ENCODE assay signal across 7 mouse cellular contexts in genomic region chr14:118855141-118855800, GRCm38 (mm10).
A peak's percentile ranks its signal among the peaks of the same experiment; 100 is the strongest.
DNase-seq lines count a peak whose midpoint lies in the region; TF ChIP-seq lines count a peak whose summit lies in the region.

No protein-coding gene starts in this region.

- H3K27me3 ChIP-seq in hindbrain, embryonic 10.5 days (ENCODE audit: insufficient read depth, poor library complexity, severe bottlenecking): peaks cover 55% of the 10 kb centered on the region
- H3K27me3 ChIP-seq in thymus, adult 2 months (ENCODE audit: control insufficient read depth, insufficient read depth, low read length): no peaks in the 10 kb centered on the region

- TF ChIP-seq CTCF in cortical plate, adult 2 months (IDR thresholded peaks at IDR 0.05; ENCODE audit: extremely low read depth, insufficient read depth, low read length): no peak
- peak; percentile 73; the same call in 1 of the 2 replicates for TF ChIP-seq CTCF in thymus, adult 2 months (IDR thresholded peaks at IDR 0.05; ENCODE audit: borderline replicate concordance, control insufficient read depth, extremely low read depth, insufficient read depth, low read length, poor library complexity)

- peak overlapping the region; percentile 38 for H3K4me3 ChIP-seq in cortical plate, adult 2 months (ENCODE audit: insufficient read depth, low read length)
- H3K4me3 ChIP-seq in hindbrain, embryonic 10.5 days: peak overlapping the region; percentile 70
- peak overlapping the region; percentile 59 for H3K4me3 ChIP-seq in thymus, adult 2 months (ENCODE audit: control insufficient read depth, insufficient read depth, low read length)

- no peak overlapping the region for H3K27ac ChIP-seq in cortical plate, adult 2 months (ENCODE audit: insufficient read depth, low read length)
- peak overlapping the region; percentile 70 for H3K27ac ChIP-seq in hindbrain, embryonic 10.5 days
- H3K27ac ChIP-seq in thymus, adult 2 months (ENCODE audit: control insufficient read depth, insufficient read depth, low read length): no peak overlapping the region

- intact Hi-C loops in left cerebral cortex, postnatal 4 days (cut with DNase I): no loop called here
- intact Hi-C loops in left cerebral cortex, postnatal 14 days (cut with DNase I): no loop called here

- DNase-seq in left cerebral cortex, postnatal 4 days: peak; percentile 7
- no peak for DNase-seq in left cerebral cortex, postnatal 14 days (ENCODE audit: low spot score in 2 of 2)
- DNase-seq in hindbrain, embryonic 10.5 days (ENCODE audit: low spot score): peak; percentile 48
- peak; percentile 21 for DNase-seq in lung, postnatal 36 days
- DNase-seq in thymus, adult 2 months: peak; percentile 48
- no peak for DNase-seq in urinary bladder, postnatal 14 days (ENCODE audit: low spot score)

- no peak for TF ChIP-seq POLR2A in cortical plate, adult 2 months (IDR thresholded peaks at IDR 0.05; ENCODE audit: extremely low read depth, insufficient read depth, low read length)
- TF ChIP-seq POLR2A in thymus, adult 2 months (IDR thresholded peaks at IDR 0.05; ENCODE audit: control insufficient read depth, extremely low read depth, insufficient read depth, low read length, poor library complexity): no peak

- no peaks in the 10 kb centered on the region for H3K4me1 ChIP-seq in cortical plate, adult 2 months (ENCODE audit: control insufficient read depth, insufficient read depth, low read length)
- H3K4me1 ChIP-seq in hindbrain, embryonic 10.5 days (replicated peaks): peaks cover 20% of the 10 kb centered on the region
- peaks cover 19% of the 10 kb centered on the region for H3K4me1 ChIP-seq in thymus, adult 2 months (replicated peaks; ENCODE audit: control insufficient read depth, insufficient read depth, low read length)

- H3K9me3 ChIP-seq in hindbrain, embryonic 10.5 days: no peaks in the 10 kb centered on the region

- WGBS in hindbrain, embryonic 10.5 days: under 1% methylated on average over 28 of the region's 28 CpGs
- 7% methylated on average over 28 of the region's 28 CpGs for WGBS in thymus, adult 2 months

- no peaks in the 10 kb centered on the region for H3K36me3 ChIP-seq in hindbrain, embryonic 10.5 days
- no peaks in the 10 kb centered on the region for H3K36me3 ChIP-seq in thymus, adult 2 months (ENCODE audit: control insufficient read depth, insufficient read depth, low read length)

Comparison
In these comparisons a context has a peak if more than half of its experiments do, and no peak if none do; other contexts are left out.
1. DNase-seq: peak in left cerebral cortex, postnatal 4 days (single experiment), hindbrain, embryonic 10.5 days (single experiment), lung, postnatal 36 days (single experiment) and thymus, adult 2 months (single experiment); none in left cerebral cortex, postnatal 14 days (0 of 2) and urinary bladder, postnatal 14 days (single experiment).
2. Peak in every context shown above with its lines, with median percentiles within 50 percentile points of each other: H3K4me3 ChIP-seq.